Mouse (Mus musculus) liver (tissue): ENCODE data around the gene Egfl8.

Experiments used
- DNase-seq: peaks from one replicate; pipeline ENCODE4 v3.0.0-alpha.2; 2020; ENCODE audit warnings: mixed read lengths

Gene Egfl8

DNA sequence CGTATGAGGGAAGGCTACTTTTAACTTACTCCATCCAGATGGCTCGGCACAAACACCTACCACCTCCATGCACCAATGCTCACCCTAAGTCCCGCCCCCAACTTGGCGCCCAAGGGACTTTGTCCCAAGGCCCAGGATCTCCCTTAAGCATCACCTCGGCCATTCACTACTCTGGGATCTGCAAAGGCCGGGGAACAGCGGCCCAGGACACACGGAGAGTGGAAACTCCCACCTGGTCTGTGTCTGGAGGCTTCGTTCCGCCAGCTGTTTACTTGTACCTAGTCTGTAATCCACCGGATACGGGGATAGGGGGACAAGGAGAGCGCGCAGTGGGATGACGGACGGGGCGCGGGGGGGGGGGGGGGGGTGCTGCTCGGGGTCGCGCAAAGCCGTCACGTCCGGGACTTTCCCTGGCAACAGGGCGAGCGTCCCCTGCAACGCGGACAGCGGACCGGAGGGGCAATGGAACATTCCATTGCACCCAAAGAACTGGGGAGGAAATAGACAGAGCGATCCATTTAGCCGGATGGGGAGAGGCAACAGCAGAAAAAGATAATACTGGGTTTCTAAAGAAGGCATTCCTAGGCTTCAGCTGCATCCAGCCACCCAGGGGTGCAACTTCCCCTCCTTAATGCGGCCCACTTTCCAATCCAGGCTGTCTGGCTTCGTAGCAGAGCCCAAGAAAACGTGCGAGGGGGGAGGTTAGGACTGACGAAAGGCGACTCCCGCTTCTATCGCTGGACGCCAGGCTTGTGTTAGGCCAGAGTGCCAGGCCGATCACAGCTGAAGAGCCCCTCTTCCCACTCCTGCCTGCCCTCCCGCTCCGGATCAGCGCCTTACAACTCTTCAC lies 11.5 kb upstream of the Egfl8 start:
- DNase-seq: peak; percentile 83

GRCm38 (mm10) chr17:34626773-34627092 lies 11.0 kb upstream of the Egfl8 start:
- peak; percentile 26 for DNase-seq

DNA sequence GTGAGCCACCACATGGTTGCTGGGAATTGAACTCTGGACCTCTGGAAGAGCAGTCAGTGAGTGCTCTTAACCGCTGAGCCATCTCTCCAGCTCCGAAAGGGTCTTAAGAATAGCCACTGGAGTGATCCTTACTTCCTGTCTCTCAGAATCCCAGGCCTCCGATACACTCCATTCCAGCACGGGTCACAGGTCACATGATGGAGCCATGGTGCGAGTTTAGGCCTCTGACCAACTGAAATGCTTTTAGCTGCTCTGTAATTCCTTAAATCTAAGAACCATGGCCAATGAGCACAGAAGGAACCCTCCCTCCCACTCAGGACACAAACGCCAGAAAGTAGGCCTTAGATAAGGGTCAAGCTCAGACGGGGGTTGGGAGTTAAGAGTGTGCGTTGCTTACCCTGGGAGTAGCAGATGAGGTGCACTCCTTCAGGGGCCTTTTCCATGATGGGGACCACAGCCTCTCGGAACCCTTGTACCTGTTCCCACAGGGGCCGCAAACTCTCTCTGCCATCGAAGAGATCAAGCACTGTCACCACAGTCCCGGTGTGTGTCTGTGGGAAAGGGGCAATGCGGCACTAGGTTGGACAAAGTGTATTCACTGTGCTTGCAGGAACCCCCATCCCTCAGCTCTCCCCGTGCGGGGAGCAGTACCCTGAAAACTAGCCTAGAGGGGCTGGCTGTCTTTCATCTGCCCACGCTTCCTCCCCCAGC lies 10.4 kb upstream of the Egfl8 start:
- no peak for DNase-seq

- DNase-seq: no peak
Measured at GRCm38 (mm10) chr17:34624981-34625380, 9.2 kb upstream of the Egfl8 start.

- no peak for DNase-seq
Measured at GRCm38 (mm10) chr17:34623161-34623560, 7.4 kb upstream of the Egfl8 start.

- DNase-seq: no peak
Measured at GRCm38 (mm10) chr17:34621006-34621405, 5.2 kb upstream of the Egfl8 start.

GRCm38 (mm10) chr17:34618999-34619398 lies 3.2 kb upstream of the Egfl8 start:
- peak; percentile 82 for DNase-seq

- no peak for DNase-seq
Measured at GRCm38 (mm10) chr17:34613830-34614229, 1.9 kb downstream of the Egfl8 start.

DNA sequence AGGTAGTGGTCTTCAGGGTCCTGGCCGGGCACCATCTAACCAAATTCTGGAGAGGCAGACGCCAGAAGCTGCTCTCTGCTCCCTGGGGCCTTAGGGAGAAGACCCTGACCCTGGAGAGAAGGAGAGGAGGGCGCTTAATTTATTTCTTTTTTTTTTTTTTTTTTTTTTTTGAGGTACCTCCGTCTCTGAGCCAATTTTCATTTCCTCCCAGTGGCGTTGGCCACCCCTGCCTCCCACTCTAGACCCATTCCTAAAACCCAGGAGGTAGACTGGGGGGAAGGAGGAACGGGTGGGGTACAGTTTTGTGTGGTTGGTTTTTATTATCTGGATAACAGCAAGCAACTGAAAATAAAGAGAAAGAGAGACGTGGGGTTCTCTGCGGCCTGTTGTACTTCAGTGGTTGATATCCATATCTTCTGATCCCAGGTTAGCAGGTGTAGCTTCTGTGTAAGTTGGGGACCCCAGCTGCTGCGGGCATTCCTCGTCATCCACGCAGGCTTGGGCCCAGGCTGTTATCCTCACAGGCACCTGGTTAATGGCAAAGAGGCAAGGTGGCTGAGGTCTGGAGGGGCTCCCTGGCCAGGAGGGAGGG lies 2.6 kb downstream of the Egfl8 start:
- peak; percentile 36 for DNase-seq

GRCm38 (mm10) chr17:34611050-34611449 lies 4.7 kb downstream of the Egfl8 start:
- no peak for DNase-seq

- DNase-seq: no peak
Measured at GRCm38 (mm10) chr17:34607997-34608396, 7.8 kb downstream of the Egfl8 start.

DNA sequence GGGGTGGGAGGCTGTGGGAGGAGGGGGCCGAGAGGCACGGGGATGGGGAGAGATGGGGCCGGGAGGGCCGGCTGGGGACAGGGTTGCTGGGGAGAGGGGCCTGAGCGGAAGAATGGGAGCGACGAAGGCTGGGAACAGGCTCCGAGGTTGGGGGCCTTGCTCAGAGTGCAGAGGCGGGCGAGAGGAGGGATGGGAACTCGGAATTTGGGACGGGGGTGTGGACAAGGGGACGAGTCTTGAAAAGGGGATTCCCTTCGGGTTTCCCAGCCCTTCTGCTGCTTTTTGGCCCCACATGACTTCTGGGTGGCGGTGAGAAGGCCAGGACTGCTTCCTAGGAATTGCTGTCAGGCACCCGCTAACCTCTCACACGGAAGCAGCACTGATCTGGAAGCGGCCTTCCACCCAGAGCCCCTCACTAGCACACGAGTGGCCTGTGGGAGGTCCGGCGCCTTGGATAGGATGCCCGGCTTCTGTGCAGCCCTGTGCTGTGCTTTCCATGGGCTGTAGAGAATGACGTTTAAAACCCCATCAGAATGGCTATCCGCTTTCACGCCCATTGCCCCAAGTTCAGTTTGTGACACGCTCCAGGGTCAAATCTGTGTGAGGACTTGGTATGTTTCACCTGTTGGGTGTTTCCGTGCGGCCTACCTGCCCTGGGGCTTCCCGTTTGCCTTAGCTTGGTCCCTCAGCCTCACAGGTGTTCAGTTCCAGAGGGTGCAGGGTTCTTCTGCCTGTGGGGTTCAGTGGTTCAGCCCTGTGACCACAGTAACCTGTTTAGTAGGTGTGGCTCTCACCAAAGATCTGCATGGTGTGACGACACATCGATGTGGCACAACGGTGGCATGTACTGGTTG lies 9.4 kb downstream of the Egfl8 start:
- peak; percentile 39 for DNase-seq

- peak; percentile 96 for DNase-seq
Measured at GRCm38 (mm10) chr17:34605609-34606008, 10.2 kb downstream of the Egfl8 start.

- no peak for DNase-seq
Measured at GRCm38 (mm10) chr17:34604511-34605237, 11.1 kb downstream of the Egfl8 start.

GRCm38 (mm10) chr17:34604061-34604508 lies 11.7 kb downstream of the Egfl8 start, which contains the start of gene Agpat1:
TSS of gene Agpat1 (plus strand) at chr17:34604262.
- peak; percentile 99 for DNase-seq

DNA sequence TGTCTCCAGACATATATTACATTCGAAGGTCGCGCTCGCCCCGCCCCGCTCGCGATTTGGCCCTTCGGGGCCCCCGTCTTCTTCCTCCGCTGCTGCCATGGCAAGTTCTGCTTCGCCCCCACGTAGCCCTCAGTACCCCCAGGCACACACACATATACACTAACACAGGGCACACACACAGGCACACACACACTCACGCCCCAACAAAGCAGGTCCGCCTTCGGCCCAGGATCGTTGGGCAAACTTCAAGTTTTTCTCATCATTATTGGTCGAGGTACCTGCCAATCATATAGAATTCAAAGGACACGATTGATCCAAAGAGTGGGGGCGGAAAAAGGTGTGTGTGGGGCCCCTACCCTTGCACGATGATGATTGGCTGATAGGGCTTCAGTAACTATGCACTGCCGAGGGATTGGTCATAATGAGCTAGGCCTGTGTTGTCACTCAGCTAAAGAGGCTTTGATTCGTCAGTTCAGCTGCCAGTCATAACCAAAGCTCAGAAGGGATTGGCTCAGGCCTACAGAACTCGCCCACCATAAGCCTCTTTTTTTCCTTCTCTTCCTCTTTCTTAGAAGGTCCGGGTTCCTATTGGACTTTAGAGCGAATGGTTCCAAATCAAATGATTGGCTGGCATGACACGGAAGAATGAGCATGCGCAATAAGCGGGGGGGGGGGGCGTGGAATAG lies 12.3 kb downstream of the Egfl8 start, which contains the start of gene Rnf5:
Gene Rnf5 (minus strand): TSS at position 316 of the 686 bp plus-strand sequence.
- peak; percentile 96 for DNase-seq

GRCm38 (mm10) chr17:34601796-34602195 lies 14.0 kb downstream of the Egfl8 start:
- DNase-seq: no peak

DNA sequence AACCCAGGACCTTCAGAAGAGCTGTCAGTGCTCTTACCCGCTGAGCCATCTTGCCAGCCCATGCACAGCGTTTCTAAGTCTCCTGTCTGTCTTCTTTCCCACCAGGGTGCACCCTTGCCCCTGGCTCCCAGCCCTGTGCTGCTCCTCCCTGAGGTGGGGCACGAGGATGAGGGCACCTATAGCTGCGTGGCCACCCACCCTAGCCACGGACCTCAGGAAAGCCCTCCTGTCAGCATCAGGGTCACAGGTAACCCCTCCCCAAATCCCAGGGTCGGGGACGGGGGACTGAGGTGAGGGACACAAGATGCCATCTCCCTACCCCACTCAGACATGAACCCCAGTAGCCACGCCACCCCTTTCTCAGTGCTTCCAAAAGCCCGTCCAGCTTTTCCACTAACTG lies 15.9 kb downstream of the Egfl8 start:
- DNase-seq: no peak

- no peak for DNase-seq
Measured at GRCm38 (mm10) chr17:34597566-34598095, 18.1 kb downstream of the Egfl8 start, which contains the start of gene Ager. TSS of gene Ager (plus strand) at chr17:34597862.

- no peak for DNase-seq
Measured at GRCm38 (mm10) chr17:34596098-34596497, 19.7 kb downstream of the Egfl8 start.
